Comparison of ENCODE assay signal across 31 mouse cellular contexts in the genomic region with DNA sequence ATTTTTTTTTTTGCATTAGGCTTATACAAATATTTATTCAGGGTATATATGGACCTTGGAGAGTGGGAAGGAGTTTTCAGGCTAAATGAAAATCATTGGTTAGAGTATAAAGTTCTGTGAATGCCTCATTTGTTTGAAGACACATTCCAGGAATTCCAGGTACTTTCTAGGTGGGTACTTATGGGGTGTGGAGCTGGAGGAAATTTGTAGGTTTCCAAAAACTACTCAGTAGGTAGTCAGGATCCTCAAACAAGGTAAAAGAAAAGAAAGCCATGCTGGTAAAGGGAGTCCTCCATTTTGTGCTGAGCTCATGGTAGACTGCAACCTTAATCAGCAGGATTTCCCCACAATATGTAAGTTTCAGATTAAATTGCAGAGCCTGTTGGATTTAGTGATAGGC. TPM values are rescaled to one million over a fixed set of nuclear protein-coding genes. Genes with fewer than 3 reads are reported as not detected.
"Had no signal": no experiment of that assay in that cellular context is flagged by ENCODE, and none has a peak within 500 bp of the region (broad histone marks: within the 10 kb centered on the region; RNA-seq: fewer than 3 reads in every experiment).

No protein-coding gene starts in this region.

- H3K36me3 ChIP-seq: heart, embryonic 13.5 days; heart, embryonic 15.5 days; hindbrain, embryonic 13.5 days; hindbrain, embryonic 15.5 days; kidney, embryonic 15.5 days; limb, embryonic 13.5 days; limb, embryonic 15.5 days had no signal

- ATAC-seq: hindbrain, postnatal 0 days; intestine, embryonic 16.5 days had no signal

- DNase-seq: gastrocnemius, postnatal 14 days; gastrocnemius, postnatal 36 days; heart, adult 11 months; heart, adult 2 months; heart, postnatal 14 days; heart, postnatal 36 days; kidney, adult 11 months; kidney, adult 2 months; kidney, adult 9 months; kidney, postnatal 14 days; kidney, postnatal 36 days; layer of hippocampus, adult 9-11 months; layer of hippocampus, postnatal 36 days; left cerebral cortex, postnatal 4 days had no signal

- H3K4me2 ChIP-seq: heart, embryonic 11.5 days; heart, embryonic 13.5 days; heart, embryonic 15.5 days; hindbrain, embryonic 13.5 days; hindbrain, embryonic 15.5 days; kidney, embryonic 15.5 days; limb, embryonic 13.5 days; limb, embryonic 15.5 days had no signal

- H3K9ac ChIP-seq: heart, embryonic 13.5 days; heart, embryonic 15.5 days; hindbrain, embryonic 13.5 days; hindbrain, embryonic 15.5 days; kidney, embryonic 15.5 days; limb, embryonic 13.5 days; limb, embryonic 15.5 days had no signal

- H3K4me1 ChIP-seq: heart, embryonic 13.5 days; heart, embryonic 15.5 days; hindbrain, embryonic 13.5 days; hindbrain, embryonic 15.5 days; kidney, embryonic 15.5 days; limb, embryonic 13.5 days; limb, embryonic 15.5 days had no signal

- H3K27me3 ChIP-seq: heart, embryonic 13.5 days; heart, embryonic 15.5 days; hindbrain, embryonic 13.5 days; hindbrain, embryonic 15.5 days; kidney, embryonic 15.5 days; limb, embryonic 13.5 days; limb, embryonic 15.5 days had no signal

- H3K27ac ChIP-seq: heart, adult 2 months; heart, embryonic 13.5 days; heart, embryonic 15.5 days; hindbrain, embryonic 13.5 days; hindbrain, embryonic 15.5 days; hindbrain, postnatal 0 days; kidney, embryonic 15.5 days; kidney, postnatal 0 days; limb, embryonic 13.5 days; limb, embryonic 15.5 days had no signal

- H3K4me3 ChIP-seq: heart, adult 2 months; heart, embryonic 13.5 days; heart, embryonic 15.5 days; hindbrain, embryonic 13.5 days; hindbrain, embryonic 15.5 days; kidney, embryonic 15.5 days; limb, embryonic 13.5 days; limb, embryonic 15.5 days had no signal

- H3K9me3 ChIP-seq: heart, embryonic 13.5 days; heart, embryonic 15.5 days; hindbrain, embryonic 13.5 days; hindbrain, embryonic 15.5 days; kidney, embryonic 15.5 days; limb, embryonic 13.5 days; limb, embryonic 15.5 days had no signal

RNA-seq across cellular contexts. Expression of gene Speer3, which starts 35.3 kb away (rescaled TPM):
- polyA plus RNA-seq: gonadal fat pad, adult 2 months; heart, adult 2 months; heart, embryonic 11.5 days; heart, embryonic 13.5 days; heart, embryonic 15.5 days; heart, postnatal 0 days; hindbrain, embryonic 11.5 days; hindbrain, embryonic 13.5 days; hindbrain, embryonic 15.5 days; hindbrain, postnatal 0 days; intestine, embryonic 14.5 days; intestine, embryonic 16.5 days; kidney, adult 2 months; kidney, embryonic 15.5 days; kidney, postnatal 0 days; large intestine, adult 2 months; limb, embryonic 11.5 days; limb, embryonic 13.5 days; limb, embryonic 15.5 days had no signal
